Mouse (Mus musculus): ENCODE measurements around the gene Mrtfa. TPM values are rescaled to one million over a fixed set of nuclear protein-coding genes. Genes with fewer than 3 reads are reported as not detected.
A peak's percentile ranks its signal among the peaks of the same experiment; 100 is the strongest.
"Not testable (repeated sequence)": the region's sequence is repeated elsewhere in the genome, so short reads cannot be mapped to it uniquely, and the experiment has no call there.

Mrtfa gene
- total RNA-seq (2021), result 10 to 100 TPM; 17.5 to 17.7 TPM
- long read RNA-seq, experiment 1, full-length matches to known transcripts, result 7 of 26 reads
- long read RNA-seq, experiment 1, partial matches to known transcripts, result 5 of 26 reads
- long read RNA-seq, experiment 1, other reads (novel, unspliced or antisense), result 14 of 26 reads
- long read RNA-seq, experiment 2, full-length matches to known transcripts, result 3 of 12 reads
- long read RNA-seq, experiment 2, partial matches to known transcripts, result 2 of 12 reads
- long read RNA-seq, experiment 2, other reads (novel, unspliced or antisense), result 7 of 12 reads

- DNase-seq (ENCODE audit: low spot score), result peak; percentile 100
These were observed at the start of gene Mrtfa for GRCm38 (mm10) chr15:81190630-81191178. Mrtfa (minus strand) TSS chr15:81190757.

GRCm38 (mm10) chr15:81239794-81240343 lies 49.3 kb upstream of the Mrtfa start:
- no peak for DNase-seq (ENCODE audit: low spot score)

- DNase-seq (ENCODE audit: low spot score), result peak; percentile 39
These were observed 48.7 kb upstream of the Mrtfa start for GRCm38 (mm10) chr15:81239261-81239660.

GRCm38 (mm10) chr15:81237471-81237870 lies 46.9 kb upstream of the Mrtfa start:
- DNase-seq (ENCODE audit: low spot score), result no peak

GRCm38 (mm10) chr15:81236062-81236461 lies 45.5 kb upstream of the Mrtfa start:
- DNase-seq (ENCODE audit: low spot score), result no peak

- DNase-seq (ENCODE audit: low spot score), result peak; percentile 49
These were observed 44.7 kb upstream of the Mrtfa start, which contains the start of gene Mchr1 for GRCm38 (mm10) chr15:81235086-81235920. Mchr1 (plus strand) TSS chr15:81235499.

GRCm38 (mm10) chr15:81231325-81231724 lies 40.8 kb upstream of the Mrtfa start:
- DNase-seq (ENCODE audit: low spot score), result no peak

GRCm38 (mm10) chr15:81229791-81230190 lies 39.2 kb upstream of the Mrtfa start:
- no peak for DNase-seq (ENCODE audit: low spot score)

GRCm38 (mm10) chr15:81228258-81228657 lies 37.7 kb upstream of the Mrtfa start:
- no peak for DNase-seq (ENCODE audit: low spot score)

GRCm38 (mm10) chr15:81227275-81227674 lies 36.7 kb upstream of the Mrtfa start:
- no peak for DNase-seq (ENCODE audit: low spot score)

- DNase-seq (ENCODE audit: low spot score), result no peak
These were observed 36.2 kb upstream of the Mrtfa start for GRCm38 (mm10) chr15:81226796-81227195.

- DNase-seq (ENCODE audit: low spot score), result no peak
These were observed 35.2 kb upstream of the Mrtfa start for GRCm38 (mm10) chr15:81225732-81226131.

GRCm38 (mm10) chr15:81225016-81225415 lies 34.5 kb upstream of the Mrtfa start:
- no peak for DNase-seq (ENCODE audit: low spot score)

GRCm38 (mm10) chr15:81221446-81221845 lies 30.9 kb upstream of the Mrtfa start:
- peak; percentile 90 for DNase-seq (ENCODE audit: low spot score)

- not testable (repeated sequence) for DNase-seq (ENCODE audit: low spot score)
These were observed 29.5 kb upstream of the Mrtfa start for GRCm38 (mm10) chr15:81220051-81220450.

GRCm38 (mm10) chr15:81219054-81219453 lies 28.5 kb upstream of the Mrtfa start:
- DNase-seq (ENCODE audit: low spot score), result peak; percentile 46

GRCm38 (mm10) chr15:81216906-81217653 lies 26.5 kb upstream of the Mrtfa start:
- no peak for DNase-seq (ENCODE audit: low spot score)

GRCm38 (mm10) chr15:81212976-81213375 lies 22.4 kb upstream of the Mrtfa start:
- DNase-seq (ENCODE audit: low spot score), result peak; percentile 86

GRCm38 (mm10) chr15:81210496-81210895 lies 19.9 kb upstream of the Mrtfa start:
- no peak for DNase-seq (ENCODE audit: low spot score)

GRCm38 (mm10) chr15:81202462-81202861 lies 11.9 kb upstream of the Mrtfa start:
- DNase-seq (ENCODE audit: low spot score), result no peak

GRCm38 (mm10) chr15:81199372-81199959 lies 8.9 kb upstream of the Mrtfa start:
- peak; percentile 76 for DNase-seq (ENCODE audit: low spot score)
